Mouse (Mus musculus): ENCODE results near the gene Spp2.

Spp2 gene

GRCm38 (mm10) chr1:88406807-88407198 lies at the start of gene Spp2:
Spp2 (plus strand) TSS chr1:88406961.
- DNase-seq = no peak

DNA sequence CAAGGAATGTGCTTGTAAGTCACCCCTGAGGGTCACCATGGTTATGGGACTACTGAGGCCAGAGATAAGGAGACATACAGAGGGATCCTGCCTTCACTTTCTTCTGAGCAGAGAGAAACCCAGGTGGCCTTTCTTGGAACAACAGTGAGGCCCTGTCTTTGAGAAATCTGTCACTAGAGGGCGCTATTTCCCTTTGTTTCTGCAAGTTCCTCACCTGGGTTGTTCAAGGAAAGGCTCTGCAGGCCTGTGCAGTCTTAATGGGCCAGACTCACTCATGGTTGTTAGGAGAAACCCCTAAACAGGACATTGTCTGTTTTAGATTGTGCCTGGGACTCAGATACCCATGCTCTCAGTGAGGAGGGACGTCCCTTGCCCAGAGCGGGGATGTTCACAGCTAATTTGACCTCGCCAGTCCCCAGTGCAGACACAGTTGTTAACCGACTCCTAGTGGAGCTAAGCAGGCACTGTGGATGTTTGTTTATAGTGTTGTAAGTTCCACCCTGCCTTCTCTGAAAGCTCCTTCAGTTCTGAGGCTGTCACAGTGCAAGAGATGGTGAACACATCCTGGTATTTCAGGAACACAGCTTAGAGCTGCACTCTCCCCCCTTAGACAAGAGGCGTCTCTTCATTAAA lies 49.2 kb upstream of the Spp2 start:
- DNase-seq = peak; percentile 84 to 94

DNA sequence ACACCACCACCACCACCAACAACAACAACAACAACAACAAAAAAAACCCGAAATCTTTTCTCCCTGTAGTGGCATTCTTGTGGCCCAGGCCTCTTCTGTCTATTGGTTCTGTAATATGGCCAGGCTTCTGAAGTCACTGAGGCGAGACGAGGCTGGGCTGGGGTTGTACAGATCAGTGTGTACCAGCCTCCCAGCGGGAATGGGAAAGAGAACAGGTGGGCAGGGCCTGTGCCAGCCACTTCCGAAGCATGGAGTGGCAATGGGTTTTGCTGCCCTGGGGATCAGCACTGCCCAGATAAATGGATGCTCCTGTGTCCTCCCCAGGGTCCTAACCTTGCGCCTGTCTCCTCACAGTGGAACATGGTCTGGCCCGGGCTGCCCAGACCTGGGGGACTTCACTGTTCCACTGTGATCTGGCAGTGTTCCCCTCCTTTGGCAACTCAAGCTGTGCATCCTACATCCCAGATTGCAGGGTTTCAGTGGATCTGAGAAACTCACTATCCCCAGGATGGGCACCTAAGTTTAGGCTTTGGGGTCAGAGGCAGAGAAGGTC lies 48.6 kb upstream of the Spp2 start:
- peak; percentile 67 to 79 for DNase-seq

GRCm38 (mm10) chr1:88361085-88361484 lies 45.7 kb upstream of the Spp2 start:
- no peak for DNase-seq

- DNase-seq = peak; percentile 53 to 54
Observed at GRCm38 (mm10) chr1:88366881-88367644, 39.7 kb upstream of the Spp2 start.

DNA sequence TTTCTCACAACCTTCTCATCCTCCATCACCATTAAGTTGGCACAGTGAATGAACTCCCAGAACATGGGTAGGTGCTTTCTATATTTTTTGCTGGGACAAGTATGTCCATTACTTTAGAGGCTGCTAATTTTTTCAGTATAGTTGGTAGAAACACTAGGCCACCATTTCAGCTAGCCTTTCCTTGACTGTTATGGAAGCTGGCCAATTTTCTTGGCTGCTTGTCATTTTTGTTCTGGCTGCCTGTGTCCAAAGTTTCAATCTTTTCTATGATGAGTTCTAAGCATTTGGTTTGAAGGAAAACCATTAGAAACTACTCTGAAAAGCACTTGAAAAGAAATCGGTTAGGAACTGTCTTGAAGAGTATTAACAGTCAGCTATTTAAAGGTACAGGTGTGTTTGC lies 28.3 kb upstream of the Spp2 start:
- peak; percentile 43 to 55 for DNase-seq

- no peak for DNase-seq
Observed at GRCm38 (mm10) chr1:88391632-88392031, 15.1 kb upstream of the Spp2 start.

- no peak for DNase-seq
Observed at GRCm38 (mm10) chr1:88393321-88393720, 13.4 kb upstream of the Spp2 start.

DNA sequence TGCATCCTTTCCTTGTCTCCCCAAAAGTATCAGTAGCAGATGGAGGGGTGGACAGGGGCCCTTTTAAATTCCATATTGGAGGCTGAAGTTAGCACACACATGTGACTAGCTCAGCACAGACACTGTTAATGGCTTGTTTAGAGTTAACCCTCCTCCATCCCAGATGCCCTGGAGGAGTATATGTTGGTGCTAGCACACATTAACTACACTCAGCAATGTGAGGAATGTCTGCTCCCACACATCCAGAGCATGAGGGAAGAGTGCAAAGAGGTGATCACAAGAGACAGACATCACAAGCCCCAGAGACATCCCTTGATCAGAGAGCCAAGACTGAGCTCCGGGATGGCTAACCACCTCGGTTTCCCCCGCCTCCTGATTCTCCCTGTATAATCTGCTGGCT lies 3.4 kb upstream of the Spp2 start:
- no peak for DNase-seq

- no peak for DNase-seq
Observed at GRCm38 (mm10) chr1:88406078-88406806, 519 bp upstream of the Spp2 start.

- DNase-seq = no peak
Observed at GRCm38 (mm10) chr1:88408340-88408739, 1.6 kb downstream of the Spp2 start.

DNA sequence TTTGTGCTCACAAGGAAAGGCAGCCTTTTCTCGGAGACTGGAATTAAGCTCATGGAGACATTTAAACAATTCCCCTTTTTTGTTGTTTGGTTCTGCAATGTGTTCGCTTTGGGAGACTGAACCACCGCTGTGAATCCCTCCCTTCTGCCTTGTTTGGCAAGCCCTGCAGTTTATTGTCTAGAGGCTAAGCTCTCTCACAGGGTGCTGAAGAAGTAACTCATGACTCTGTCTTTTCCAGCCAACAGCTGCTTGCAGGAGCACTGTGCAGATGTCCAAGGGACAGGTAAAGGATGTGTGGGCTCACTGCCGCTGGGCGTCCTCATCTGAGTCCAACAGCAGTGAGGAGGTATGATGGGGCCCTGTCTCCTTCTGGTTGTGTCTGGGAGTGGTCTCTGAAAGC lies 5.3 kb downstream of the Spp2 start:
- DNase-seq = no peak

DNA sequence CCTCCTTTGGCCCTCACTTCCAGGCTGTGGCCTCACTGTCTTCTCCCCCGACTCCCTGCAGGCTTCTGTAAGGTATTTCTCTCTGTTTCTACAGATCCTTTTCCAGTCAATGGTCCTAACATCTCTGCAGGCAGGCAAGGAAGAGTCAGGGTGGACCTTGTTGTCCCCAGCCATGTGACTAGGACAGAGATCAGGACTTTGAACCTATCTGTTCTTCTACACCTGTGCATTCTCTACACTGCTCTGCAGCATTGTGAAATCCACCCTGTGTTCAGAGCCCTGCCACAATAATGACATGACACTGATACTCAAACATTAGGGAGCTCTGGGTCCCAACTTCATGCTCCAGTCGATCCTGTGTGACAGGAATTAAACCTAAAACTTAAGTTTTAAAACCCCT lies 12.2 kb downstream of the Spp2 start:
- no peak for DNase-seq

- no peak for DNase-seq
Observed at GRCm38 (mm10) chr1:88422045-88422444, 15.3 kb downstream of the Spp2 start.

GRCm38 (mm10) chr1:88422846-88423395 lies 16.2 kb downstream of the Spp2 start:
- DNase-seq = no peak

DNA sequence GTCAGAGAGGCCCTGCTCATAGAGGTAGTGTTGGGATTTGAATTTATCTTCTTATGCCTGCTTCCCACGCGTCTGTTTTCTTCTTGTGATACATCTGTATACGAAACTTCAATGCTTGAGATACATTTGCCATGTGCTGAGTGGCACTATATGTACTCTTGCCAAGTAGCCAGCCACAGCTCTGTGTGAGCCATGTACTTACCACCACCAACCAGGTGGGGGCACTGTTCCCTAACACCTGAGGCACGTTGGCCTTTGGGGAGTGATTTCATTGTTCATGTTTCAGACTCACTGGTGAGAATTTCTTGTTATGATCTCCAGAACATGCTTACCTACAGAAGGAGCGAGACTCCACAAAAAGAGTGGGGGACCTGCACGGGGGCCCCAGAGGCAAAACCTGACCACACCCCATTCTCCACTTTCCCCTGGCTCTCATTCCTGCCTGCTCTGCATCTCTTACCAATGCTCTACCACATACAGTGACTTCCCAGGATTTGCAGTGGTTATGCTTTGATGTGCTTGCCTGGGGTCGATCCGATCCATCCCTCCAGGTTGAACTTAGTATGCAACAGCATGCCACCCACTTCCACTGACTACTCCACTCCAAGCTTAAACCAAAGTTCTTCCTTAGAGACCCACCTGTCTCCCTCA lies 18.0 kb downstream of the Spp2 start:
- DNase-seq = peak; percentile 92 to 93

DNA sequence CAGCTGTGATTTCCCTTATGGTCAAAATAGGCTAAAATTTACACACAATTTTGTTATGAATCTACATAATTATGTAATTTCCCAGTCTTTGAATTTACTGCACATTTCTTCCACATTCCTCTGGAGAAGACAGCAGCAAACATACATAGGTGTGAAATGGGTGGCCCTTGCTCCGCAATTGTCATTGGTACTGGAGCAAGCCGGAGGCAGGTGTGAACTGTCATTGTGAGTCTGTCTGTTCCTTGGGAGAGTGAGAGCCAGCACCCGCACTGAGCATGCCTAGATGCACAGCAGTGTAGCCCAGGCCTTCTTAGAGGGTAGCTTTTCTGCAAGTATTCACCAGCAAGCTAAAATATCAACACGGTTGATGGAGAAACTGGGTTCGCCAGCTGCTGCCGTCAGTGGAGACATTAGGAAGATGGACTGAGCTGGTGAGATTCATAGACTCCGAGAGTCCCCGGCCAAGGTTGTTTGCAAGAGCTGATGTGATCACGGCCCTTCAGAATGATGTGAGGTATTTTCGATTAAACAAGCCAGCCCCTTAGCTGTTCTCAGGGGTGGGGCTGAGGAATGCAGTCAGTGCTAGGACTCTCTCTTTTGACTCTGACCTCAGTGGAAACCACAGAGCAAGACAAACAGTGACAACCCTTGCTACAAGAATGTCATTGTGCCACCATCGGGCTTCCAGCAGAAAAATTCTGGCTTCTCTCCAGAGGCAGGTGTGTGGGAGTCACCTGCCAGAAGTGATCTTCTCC lies 21.4 kb downstream of the Spp2 start:
- no peak for DNase-seq

DNA sequence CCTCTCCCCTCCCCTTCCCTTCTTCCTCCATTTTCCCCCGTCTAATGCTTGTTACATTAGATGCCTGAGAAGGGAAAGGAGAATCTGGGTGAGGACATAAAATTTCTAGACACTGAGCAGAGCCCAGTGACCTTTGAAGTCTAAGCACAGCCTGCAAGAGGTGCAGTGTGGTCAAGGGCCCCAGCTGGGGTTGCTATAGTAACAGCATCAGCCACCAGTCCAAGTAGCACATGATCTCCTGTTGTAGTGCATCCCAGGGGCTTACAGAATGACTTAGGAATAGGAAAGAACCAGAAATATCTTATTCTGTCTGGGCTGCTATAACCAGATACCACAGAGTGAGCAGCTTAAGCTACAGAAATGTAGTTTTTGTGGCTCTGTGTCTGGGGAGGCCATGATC lies 22.7 kb downstream of the Spp2 start:
- DNase-seq = no peak

- no peak for DNase-seq
Observed at GRCm38 (mm10) chr1:88431262-88431661, 24.5 kb downstream of the Spp2 start.

DNA sequence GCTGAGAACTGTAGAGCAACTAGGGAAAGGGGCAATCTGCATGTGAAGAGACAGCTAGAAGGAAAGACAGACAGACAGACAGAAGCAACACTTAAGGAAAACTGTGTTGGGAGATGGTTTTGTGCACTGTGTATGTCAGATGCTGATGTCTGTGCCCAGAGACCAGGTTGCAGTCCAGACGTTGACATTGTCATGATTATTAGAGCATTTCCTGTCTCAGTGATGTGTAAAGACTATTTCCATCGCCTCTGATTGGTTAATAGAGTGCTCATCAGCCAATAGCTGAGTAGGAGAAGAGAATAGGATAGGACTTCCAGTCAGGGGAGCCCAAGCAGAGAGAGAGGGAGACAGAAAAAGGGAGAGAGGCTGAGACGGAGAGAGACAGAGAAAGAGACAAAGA lies 25.8 kb downstream of the Spp2 start:
- DNase-seq = no peak

DNA sequence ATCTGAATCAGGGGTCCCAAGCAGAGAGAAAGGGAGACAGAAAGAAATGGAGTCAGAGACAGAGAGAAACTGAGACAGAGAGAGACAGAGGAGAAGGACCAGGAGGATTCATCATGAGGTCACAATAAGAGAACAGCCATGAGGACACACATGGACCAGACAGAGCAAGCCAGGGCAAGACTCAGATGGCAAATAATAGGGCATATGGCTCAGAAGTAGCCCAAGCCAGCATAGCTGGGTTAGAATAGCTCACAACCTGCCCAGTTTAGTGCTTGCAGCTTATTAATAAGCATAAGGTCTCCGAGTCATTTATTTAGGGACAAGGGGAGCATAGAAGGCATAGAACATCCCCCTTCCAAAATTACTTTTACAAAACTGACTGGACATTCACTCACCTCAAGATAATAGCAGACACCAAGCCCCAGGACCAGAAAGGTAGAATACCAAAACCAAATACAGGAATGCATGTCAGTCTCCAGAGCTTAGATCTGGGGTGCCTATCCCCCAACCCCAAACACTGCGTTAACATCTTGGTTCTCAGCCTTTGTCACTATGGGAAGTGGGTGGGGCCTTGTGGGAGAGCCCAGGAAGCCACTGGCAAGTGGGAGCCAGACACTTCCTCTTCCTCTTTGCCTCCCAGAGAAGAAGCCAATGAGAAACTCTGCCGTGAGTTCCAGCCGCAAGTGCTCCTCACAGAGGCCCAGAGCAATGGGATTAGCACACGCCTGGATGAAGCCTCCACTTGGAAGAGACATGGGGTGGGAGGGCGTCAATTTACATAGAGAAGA lies 26.5 kb downstream of the Spp2 start:
- DNase-seq = peak; percentile 17 to 28
